Mouse (Mus musculus) forebrain, postnatal 0 days (tissue): ENCODE data around the gene Nop58. TPM values are rescaled to one million over a fixed set of nuclear protein-coding genes. Genes with fewer than 3 reads are reported as not detected.

Experiments used
- ATAC-seq: fragments of 200-750 bp; cut with Nextera tagmentation; 2 replicates; pipeline ENCODE4 v1.8.0; 2017; ENCODE audit warnings: mild to moderate bottlenecking, moderate library complexity
- DNase-seq: peaks from one replicate; pipeline ENCODE4 v3.0.0-alpha.2; 2015
- H3K27ac ChIP-seq: fragments of 300-500 bp; sonication (generic); 2 replicates; pipeline ENCODE4 v1.5.1; 2014; ENCODE audit warnings: low read depth, mild to moderate bottlenecking, antibody characterized with exemption, low read length, moderate library complexity, mixed read lengths
- H3K27me3 ChIP-seq: fragments of 300-500 bp; sonication (generic); 2 replicates; pipeline ENCODE4 v1.6.1; 2014; ENCODE audit warnings: mild to moderate bottlenecking, low read length, mixed read lengths; ENCODE audit not compliant: insufficient read depth
- H3K36me3 ChIP-seq: fragments of 300-500 bp; sonication (generic); 2 replicates; pipeline ENCODE4 v1.6.1; 2014; ENCODE audit warnings: mild to moderate bottlenecking, moderate library complexity; ENCODE audit not compliant: insufficient read depth
- H3K4me1 ChIP-seq: fragments of 300-500 bp; sonication (generic); 2 replicates; pipeline ENCODE4 v1.6.1; 2014; ENCODE audit warnings: antibody characterized with exemption; ENCODE audit not compliant: insufficient read depth
- H3K4me2 ChIP-seq: fragments of 300-500 bp; sonication (generic); 2 replicates; pipeline ENCODE4 v1.6.1; 2014; ENCODE audit warnings: low read depth, mild to moderate bottlenecking, moderate library complexity
- H3K4me3 ChIP-seq: fragments of 300-500 bp; sonication (generic); 2 replicates; pipeline ENCODE4 v1.5.1; 2014; ENCODE audit warnings: low read depth, low read length, mixed read lengths
- H3K9ac ChIP-seq: fragments of 300-500 bp; sonication (generic); 2 replicates; pipeline ENCODE4 v1.6.1; 2014; ENCODE audit warnings: mild to moderate bottlenecking
- H3K9me3 ChIP-seq: fragments of 300-500 bp; sonication (generic); 2 replicates; pipeline ENCODE4 v1.6.1; 2016; ENCODE audit warnings: low read length
- CTCF ChIP-seq: sonication (generic); IDR thresholded peaks from 2 replicates; pipeline ENCODE4 v1.5.1; 2016; ENCODE audit warnings: antibody characterized with exemption, control low read depth, low read depth
- WGBS: fragments of 180-500 bp; shearing (Covaris S2); extraction: QIAGEN DNeasy Blood & Tissue Kit; methylation state at CpG from one replicate; pipeline ENCODE4 v1.1.7; 2014; 5-methylcytosine and 5-hydroxymethylcytosine counted together
- polyA plus RNA-seq: library from polyadenylated mRNA; unstranded; fragments of >200 nt; fragmentation: Nextera tagmentation; extraction: Ambion mirVana; gene quantifications from 2 replicates; pipeline ENCODE4 v1.2.1, GENCODE M21; 2015
- total RNA-seq: library from RNA; depleted of rRNA; stranded (reverse); fragments of >200 nt; gene quantifications from 2 replicates; pipeline ENCODE4 v1.2.3, GENCODE M21; 2014

Nop58 gene
- total and polyA plus RNA-seq, 2 experiments from 2014 or later: 91.1 to 143 TPM

DNA sequence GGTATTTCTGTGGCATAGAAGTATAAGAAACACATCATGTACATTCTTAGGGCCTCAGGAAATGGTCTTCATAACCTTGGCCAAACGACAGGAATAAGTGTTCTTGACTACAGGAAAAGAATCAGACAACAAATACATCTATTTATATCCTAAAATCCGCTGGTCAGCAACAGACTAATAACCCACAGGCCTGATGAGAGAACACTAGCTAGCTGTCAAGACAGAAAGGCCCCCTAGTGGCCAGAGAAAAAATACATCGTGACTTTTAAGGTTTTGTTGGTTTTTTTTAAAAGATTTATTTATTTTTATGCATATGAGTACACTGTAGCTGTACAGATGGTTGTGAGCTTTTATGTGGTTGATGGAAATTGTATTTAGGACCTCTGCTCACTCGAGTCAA, 35.1 kb downstream of the Nop58 start:
- DNase-seq (peak; percentile 54), ATAC-seq (0 out of 2 replicates have a peak, but pooled peaks have one; percentile 18)
- H3K27ac ChIP-seq: no peak overlapping the region
- TF ChIP-seq CTCF: peak; percentile 66
- H3K9ac ChIP-seq: no peak overlapping the region
- no peaks in the 10 kb centered on the region for H3K27me3 ChIP-seq
- H3K4me2 ChIP-seq: no peak overlapping the region
- no peak overlapping the region for H3K4me3 ChIP-seq
- no peaks in the 10 kb centered on the region for H3K4me1 ChIP-seq
- WGBS: 42% methylated on average over 4 of the region's 4 CpGs
- peaks cover 31% of the 10 kb centered on the region for H3K36me3 ChIP-seq
- no peaks in the 10 kb centered on the region for H3K9me3 ChIP-seq

GRCm38 (mm10) chr1:59725661-59726060, 40.9 kb downstream of the Nop58 start:
- ATAC-seq (no peak), DNase-seq (peak; percentile 7)

GRCm38 (mm10) chr1:59730106-59730505, 45.3 kb downstream of the Nop58 start:
- Histone ChIP-seq H3K4me1 (no peaks in the 10 kb centered on the region), H3K9ac (no peak overlapping the region), H3K27me3 (no peaks in the 10 kb centered on the region), H3K4me3 (no peak overlapping the region), H3K36me3 (no peaks in the 10 kb centered on the region), H3K4me2 (no peak overlapping the region), H3K9me3 (no peaks in the 10 kb centered on the region), H3K27ac (no peak overlapping the region)
- TF ChIP-seq CTCF: no peak
- 48% methylated on average over 8 of the region's 8 CpGs for WGBS
- ATAC-seq (no peak), DNase-seq (no peak)

More at GRCm38 (mm10) chr1:59725661-59726060, 40.9 kb downstream of the Nop58 start:
- 59% methylated on average over 4 of the region's 4 CpGs for WGBS
- Histone ChIP-seq H3K4me3 (no peak overlapping the region), H3K27ac (no peak overlapping the region), H3K9ac (no peak overlapping the region), H3K4me2 (no peak overlapping the region), H3K9me3 (no peaks in the 10 kb centered on the region), H3K27me3 (no peaks in the 10 kb centered on the region), H3K36me3 (no peaks in the 10 kb centered on the region), H3K4me1 (no peaks in the 10 kb centered on the region)
- no peak for TF ChIP-seq CTCF

- no peaks in the 10 kb centered on the region for H3K9me3 ChIP-seq
- no peaks in the 10 kb centered on the region for H3K36me3 ChIP-seq
- H3K4me3 ChIP-seq: no peak overlapping the region
- no peak for ATAC-seq
- 22% methylated on average over 4 of the region's 4 CpGs for WGBS
- H3K27ac ChIP-seq: no peak overlapping the region
- no peaks in the 10 kb centered on the region for H3K27me3 ChIP-seq
- H3K4me2 ChIP-seq: no peak overlapping the region
- no peaks in the 10 kb centered on the region for H3K4me1 ChIP-seq
- no peak for DNase-seq
- H3K9ac ChIP-seq: no peak overlapping the region
- no peak for TF ChIP-seq CTCF
Observed at GRCm38 (mm10) chr1:59730737-59731136, 46.0 kb downstream of the Nop58 start.

DNA sequence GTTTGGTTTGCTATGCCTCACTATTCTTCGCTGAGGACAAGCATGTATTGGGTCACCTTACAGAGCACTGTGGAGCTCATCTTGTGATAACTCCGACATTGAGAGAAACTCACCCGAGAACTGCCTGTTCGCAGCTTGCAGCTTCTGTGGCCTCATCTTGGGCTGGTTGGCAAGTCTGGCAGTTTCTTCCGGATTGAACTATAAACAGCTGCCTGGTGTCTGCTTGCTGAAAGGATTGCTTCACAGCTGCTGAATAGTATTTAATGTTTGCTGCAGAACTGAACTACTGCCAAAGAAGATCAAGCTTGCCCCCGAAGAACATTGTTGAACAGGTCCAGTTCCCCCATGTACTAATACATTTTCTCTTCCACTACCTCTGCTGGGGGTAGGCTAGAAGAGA, 49.3 kb downstream of the Nop58 start:
- H3K9me3 ChIP-seq: no peaks in the 10 kb centered on the region
- ATAC-seq: no peak; the same call in 1 of the 2 replicates

GRCm38 (mm10) chr1:59738768-59739414, 54.1 kb downstream of the Nop58 start:
- DNase-seq (no peak), ATAC-seq (no peak)
- Histone ChIP-seq H3K4me3 (no peak overlapping the region), H3K9me3 (no peaks in the 10 kb centered on the region), H3K4me2 (no peak overlapping the region), H3K27ac (no peak overlapping the region), H3K27me3 (no peaks in the 10 kb centered on the region), H3K4me1 (no peaks in the 10 kb centered on the region), H3K9ac (no peak overlapping the region), H3K36me3 (no peaks in the 10 kb centered on the region)
- 83% methylated on average over 6 of the region's 6 CpGs for WGBS
- no peak for TF ChIP-seq CTCF

More for the DNA sequence above, 49.3 kb downstream of the Nop58 start:
- Histone ChIP-seq H3K27ac (no peak overlapping the region), H3K27me3 (no peaks in the 10 kb centered on the region), H3K9ac (no peak overlapping the region), H3K4me2 (no peak overlapping the region), H3K4me3 (no peak overlapping the region), H3K4me1 (no peaks in the 10 kb centered on the region), H3K36me3 (no peaks in the 10 kb centered on the region)
- TF ChIP-seq CTCF: no peak
- no peak for DNase-seq
- 68% methylated on average over 6 of the region's 6 CpGs for whole genome bisulfite sequencing

- no peak for ATAC-seq
- Histone ChIP-seq H3K36me3 (no peaks in the 10 kb centered on the region), H3K9ac (no peak overlapping the region), H3K4me2 (no peak overlapping the region), H3K27ac (no peak overlapping the region), H3K9me3 (no peaks in the 10 kb centered on the region), H3K4me1 (no peaks in the 10 kb centered on the region), H3K4me3 (no peak overlapping the region), H3K27me3 (no peaks in the 10 kb centered on the region)
- no peak for DNase-seq
- TF ChIP-seq CTCF: no peak
- WGBS: 67% methylated on average over 17 of the region's 17 CpGs
Observed at GRCm38 (mm10) chr1:59739577-59740354, 55.0 kb downstream of the Nop58 start.
